Mouse (Mus musculus): ENCODE data around the gene Asb5. TPM values are rescaled to one million over a fixed set of nuclear protein-coding genes. Genes with fewer than 3 reads are reported as not detected.

Gene Asb5
- total RNA-seq (2014; rRNA removed): 1.0 and 11.9 TPM in 2 replicates
- polyA plus RNA-seq (2015; fragmentation: Nextera tagmentation; extraction: Ambion mirVana): 12.9 and 13.0 TPM in 2 replicates

GRCm38 (mm10) chr8:54529382-54530296 lies at the start of gene Asb5, which contains the start of gene Spcs3:
TSS of gene Asb5 (plus strand) at chr8:54529580.
TSS of gene Spcs3 (minus strand) at chr8:54529998.
- peak; percentile 99 for DNase-seq (ENCODE audit: low spot score)
- ATAC-seq: peak; percentile 97
- H3K4me3 ChIP-seq (ENCODE audit: low read length): peak within 1 kb of the TSS; percentile 98
- H3K27ac ChIP-seq: peak within 1 kb of the TSS; percentile 94
- no peak for TF ChIP-seq CTCF (IDR thresholded peaks at IDR 0.05; ENCODE audit: low read depth)
- H3K4me1 ChIP-seq (ENCODE audit: insufficient read depth, low read length): peaks cover 16% of the 10 kb centered on the region; the same call in 1 of the 2 replicates
- H3K9ac ChIP-seq (replicated peaks; ENCODE audit: low read length): peak within 1 kb of the TSS; percentile 91
- H3K36me3 ChIP-seq (ENCODE audit: insufficient read depth, low read length): no peaks in the 10 kb centered on the region
- peak within 1 kb of the TSS; percentile 81 for H3K4me2 ChIP-seq (ENCODE audit: low read depth, low read length)
- WGBS: under 1% methylated on average over 67 of the region's 89 CpGs
- H3K27me3 ChIP-seq (ENCODE audit: insufficient read depth, low read length): no peaks in the 10 kb centered on the region
- H3K9me3 ChIP-seq (ENCODE audit: low read length): no peaks in the 10 kb centered on the region

- no peak overlapping the region for H3K9ac ChIP-seq (replicated peaks; ENCODE audit: low read length)
- no peaks in the 10 kb centered on the region for H3K9me3 ChIP-seq (ENCODE audit: low read length)
- no peak for TF ChIP-seq CTCF (IDR thresholded peaks at IDR 0.05; ENCODE audit: low read depth)
- 34% methylated on average over 19 of the region's 19 CpGs for WGBS
- ATAC-seq: no peak
- no peaks in the 10 kb centered on the region for H3K27me3 ChIP-seq (ENCODE audit: insufficient read depth, low read length)
- peak; percentile 6 for DNase-seq (ENCODE audit: low spot score)
- peak overlapping the region; percentile 17; the same call in 1 of the 2 replicates for H3K4me3 ChIP-seq (ENCODE audit: low read length)
- H3K4me1 ChIP-seq (ENCODE audit: insufficient read depth, low read length): no peaks in the 10 kb centered on the region
- no peak overlapping the region for H3K27ac ChIP-seq
- no peaks in the 10 kb centered on the region for H3K36me3 ChIP-seq (ENCODE audit: insufficient read depth, low read length)
- peak overlapping the region; percentile 46 for H3K4me2 ChIP-seq (ENCODE audit: low read depth, low read length)
Measured at GRCm38 (mm10) chr8:54486555-54487273, 42.7 kb upstream of the Asb5 start.

GRCm38 (mm10) chr8:54488437-54488836 lies 40.9 kb upstream of the Asb5 start:
- ATAC-seq (no peak), DNase-seq (ENCODE audit: low spot score) (no peak)
- H3K4me3 ChIP-seq (ENCODE audit: low read length): no peak overlapping the region
- H3K27me3 ChIP-seq (ENCODE audit: insufficient read depth, low read length): no peaks in the 10 kb centered on the region
- H3K27ac ChIP-seq: no peak overlapping the region
- no peaks in the 10 kb centered on the region for H3K9me3 ChIP-seq (ENCODE audit: low read length)
- H3K36me3 ChIP-seq (ENCODE audit: insufficient read depth, low read length): no peaks in the 10 kb centered on the region
- no peak overlapping the region for H3K9ac ChIP-seq (replicated peaks; ENCODE audit: low read length)
- H3K4me2 ChIP-seq (ENCODE audit: low read depth, low read length): no peak overlapping the region
- H3K4me1 ChIP-seq (ENCODE audit: insufficient read depth, low read length): no peaks in the 10 kb centered on the region
- 79% methylated on average over 4 of the region's 4 CpGs for WGBS
- no peak for TF ChIP-seq CTCF (IDR thresholded peaks at IDR 0.05; ENCODE audit: low read depth)

- Histone ChIP-seq H3K9me3 (ENCODE audit: low read length) (no peaks in the 10 kb centered on the region), H3K9ac (replicated peaks; ENCODE audit: low read length) (no peak overlapping the region), H3K4me3 (ENCODE audit: low read length) (no peak overlapping the region), H3K4me2 (ENCODE audit: low read depth, low read length) (no peak overlapping the region), H3K27me3 (ENCODE audit: insufficient read depth, low read length) (no peaks in the 10 kb centered on the region), H3K4me1 (ENCODE audit: insufficient read depth, low read length) (no peaks in the 10 kb centered on the region), H3K36me3 (ENCODE audit: insufficient read depth, low read length) (no peaks in the 10 kb centered on the region), H3K27ac (no peak overlapping the region)
- 31% methylated on average over 6 of the region's 6 CpGs for WGBS
- TF ChIP-seq CTCF (IDR thresholded peaks at IDR 0.05; ENCODE audit: low read depth): peak; percentile 91
- DNase-seq (ENCODE audit: low spot score) (peak; percentile 87), ATAC-seq (peak; percentile 49)
Measured at GRCm38 (mm10) chr8:54491057-54491690, 38.2 kb upstream of the Asb5 start.

GRCm38 (mm10) chr8:54491934-54492333 lies 37.4 kb upstream of the Asb5 start:
- Histone ChIP-seq H3K27ac (no peak overlapping the region), H3K4me1 (ENCODE audit: insufficient read depth, low read length) (no peaks in the 10 kb centered on the region), H3K4me2 (ENCODE audit: low read depth, low read length) (no peak overlapping the region), H3K9ac (replicated peaks; ENCODE audit: low read length) (no peak overlapping the region), H3K36me3 (ENCODE audit: insufficient read depth, low read length) (no peaks in the 10 kb centered on the region), H3K4me3 (ENCODE audit: low read length) (no peak overlapping the region), H3K9me3 (ENCODE audit: low read length) (no peaks in the 10 kb centered on the region), H3K27me3 (ENCODE audit: insufficient read depth, low read length) (no peaks in the 10 kb centered on the region)
- ATAC-seq (no peak), DNase-seq (ENCODE audit: low spot score) (no peak)
- 78% methylated on average over 4 of the region's 4 CpGs for WGBS
- TF ChIP-seq CTCF (IDR thresholded peaks at IDR 0.05; ENCODE audit: low read depth): no peak

GRCm38 (mm10) chr8:54493110-54493509 lies 36.3 kb upstream of the Asb5 start:
- Histone ChIP-seq H3K4me2 (ENCODE audit: low read depth, low read length) (no peak overlapping the region), H3K36me3 (ENCODE audit: insufficient read depth, low read length) (no peaks in the 10 kb centered on the region), H3K9me3 (ENCODE audit: low read length) (no peaks in the 10 kb centered on the region), H3K27ac (no peak overlapping the region), H3K9ac (replicated peaks; ENCODE audit: low read length) (no peak overlapping the region), H3K4me3 (ENCODE audit: low read length) (no peak overlapping the region), H3K27me3 (ENCODE audit: insufficient read depth, low read length) (no peaks in the 10 kb centered on the region), H3K4me1 (ENCODE audit: insufficient read depth, low read length) (no peaks in the 10 kb centered on the region)
- TF ChIP-seq CTCF (IDR thresholded peaks at IDR 0.05; ENCODE audit: low read depth): peak; percentile 90
- DNase-seq (ENCODE audit: low spot score) (peak; percentile 90), ATAC-seq (no peak)
- 15% methylated on average over 6 of the region's 6 CpGs for WGBS

All from hindbrain, postnatal 0 days (tissue).